Mouse (Mus musculus) kidney, embryonic 15.5 days (tissue): ENCODE measurements around the gene Olfr420. TPM values are rescaled to one million over a fixed set of nuclear protein-coding genes. Genes with fewer than 3 reads are reported as not detected.

Source experiments
- ATAC-seq: fragments of 200-750 bp; cut with Nextera tagmentation; replicated peaks from 2 replicates; pipeline ENCODE4 v1.8.0; 2017; ENCODE audit warnings: moderate TSS enrichment; ENCODE audit not compliant: low FRiP score
- H3K27ac ChIP-seq: fragments of 300-500 bp; sonication (generic); 2 replicates; pipeline ENCODE4 v1.5.1; 2015; ENCODE audit warnings: mild to moderate bottlenecking, inconsistent platforms
- H3K27me3 ChIP-seq: fragments of 300-500 bp; sonication (generic); 2 replicates; pipeline ENCODE4 v1.6.1; 2015; ENCODE audit warnings: inconsistent platforms
- H3K36me3 ChIP-seq: fragments of 300-500 bp; sonication (generic); 2 replicates; pipeline ENCODE4 v1.6.1; 2015; ENCODE audit warnings: inconsistent platforms
- H3K4me1 ChIP-seq: fragments of 300-500 bp; sonication (generic); 2 replicates; pipeline ENCODE4 v1.6.1; 2015; ENCODE audit warnings: inconsistent platforms
- H3K4me2 ChIP-seq: fragments of 300-500 bp; sonication (generic); 2 replicates; pipeline ENCODE4 v1.6.1; 2015; ENCODE audit warnings: moderate library complexity, mild to moderate bottlenecking, inconsistent platforms
- H3K4me3 ChIP-seq: fragments of 300-500 bp; sonication (generic); replicated peaks from 2 replicates; pipeline ENCODE4 v1.5.1; 2015; ENCODE audit warnings: mild to moderate bottlenecking, inconsistent platforms
- H3K9ac ChIP-seq: fragments of 300-500 bp; sonication (generic); 2 replicates; pipeline ENCODE4 v1.6.1; 2015; ENCODE audit warnings: mild to moderate bottlenecking, inconsistent platforms
- H3K9me3 ChIP-seq: fragments of 300-500 bp; sonication (generic); replicated peaks from 2 replicates; pipeline ENCODE4 v1.6.1; 2016; ENCODE audit warnings: inconsistent platforms
- WGBS: fragments of 180-500 bp; shearing (Covaris S2); methylation state at CpG from one replicate; pipeline ENCODE4 v1.1.7; 2015; ENCODE audit warnings: mixed read lengths; 5-methylcytosine and 5-hydroxymethylcytosine counted together
- polyA plus RNA-seq: library from polyadenylated mRNA; unstranded; fragments of >200 nt; fragmentation: Nextera tagmentation; extraction: Ambion mirVana; gene quantifications from 2 replicates; pipeline ENCODE4 v1.2.1, GENCODE M21; 2015

Gene Olfr420
- polyA plus RNA-seq, 1 experiment from 2014 or later, result not detected

- Histone ChIP-seq H3K4me2 (no peak within 1 kb of the TSS), H3K9ac (no peak within 1 kb of the TSS), H3K27ac (no peak within 1 kb of the TSS), H3K9me3 (no peaks in the 10 kb centered on the region), H3K36me3 (no peaks in the 10 kb centered on the region), H3K4me1 (no peaks in the 10 kb centered on the region), H3K4me3 (no peak within 1 kb of the TSS), H3K27me3 (no peaks in the 10 kb centered on the region)
- 0 out of 2 replicates have a peak, but pooled peaks have one; percentile 58 for ATAC-seq
- WGBS, result 63% methylated on average over 3 of the region's 3 CpGs
These were observed 17.2 kb downstream of the Olfr420 start, which contains the start of gene Spta1 for GRCm38 (mm10) chr1:174172605-174173004. TSS of gene Spta1 (plus strand) at chr1:174172776.

DNA sequence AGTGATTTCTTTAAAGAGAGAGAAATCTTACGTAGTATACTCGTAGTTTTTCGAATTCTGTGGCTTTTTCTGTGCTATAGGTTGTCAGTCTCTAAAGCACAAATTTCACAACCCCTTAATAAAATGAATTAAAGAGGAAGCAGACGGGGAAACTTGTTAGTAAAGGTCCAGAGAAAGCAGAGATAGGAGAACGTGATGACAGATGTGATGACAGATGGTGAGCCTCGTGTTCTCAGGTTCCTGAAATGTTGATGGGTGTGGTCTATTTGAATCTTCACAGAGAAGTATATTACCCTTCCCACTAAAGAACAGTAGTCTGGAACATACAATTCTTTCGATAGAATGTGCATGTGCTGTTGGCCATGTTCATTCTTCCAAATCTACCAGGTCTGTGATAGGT lies 49.3 kb downstream of the Olfr420 start:
- Histone ChIP-seq H3K27ac (no peak overlapping the region), H3K9ac (no peak overlapping the region), H3K4me1 (no peaks in the 10 kb centered on the region), H3K27me3 (no peaks in the 10 kb centered on the region), H3K4me2 (no peak overlapping the region), H3K9me3 (no peaks in the 10 kb centered on the region), H3K4me3 (no peak overlapping the region), H3K36me3 (no peaks in the 10 kb centered on the region)
- ATAC-seq, result no peak
- WGBS, result 72% methylated on average over 7 of the region's 7 CpGs

Other genes starting within 250 kb of the Olfr420 start
- gene Ifi211, start 242.6 kb upstream of the Olfr420 start, polyA plus RNA-seq, result 0.73 and 0.87 TPM in 2 replicates
- gene Mndal, start 213.1 kb upstream of the Olfr420 start, polyA plus RNA-seq, result 2.1 and 3.7 TPM in 2 replicates
- gene Ifi203, start 213.0 kb upstream of the Olfr420 start, polyA plus RNA-seq, result 2.0 TPM in 2 replicates
- 0.15 TPM in 1 of 2 replicates, not detected in the other for gene Ifi202b, start 172.9 kb upstream of the Olfr420 start, polyA plus RNA-seq
- not detected in 2 replicates for gene Ifi205, start 123.8 kb upstream of the Olfr420 start, polyA plus RNA-seq
- not detected in 2 replicates for gene Olfr433, start 114.9 kb upstream of the Olfr420 start, polyA plus RNA-seq
- not detected in 2 replicates for gene Olfr432, start 106.4 kb upstream of the Olfr420 start, polyA plus RNA-seq
- gene Olfr430, start 89.0 kb upstream of the Olfr420 start, polyA plus RNA-seq, result not detected in 2 replicates
- gene Olfr429, start 71.3 kb upstream of the Olfr420 start, polyA plus RNA-seq, result not detected in 2 replicates
- not detected in 2 replicates for gene Olfr427, start 58.7 kb upstream of the Olfr420 start, polyA plus RNA-seq
- gene Olfr231, start 34.5 kb upstream of the Olfr420 start, polyA plus RNA-seq, result not detected in 2 replicates
- gene Olfr424, start 24.1 kb upstream of the Olfr420 start, polyA plus RNA-seq, result not detected in 2 replicates
- 0.57 and 0.77 TPM in 2 replicates for gene Spta1, start 17.1 kb downstream of the Olfr420 start, polyA plus RNA-seq
- gene Olfr419, start 96.4 kb downstream of the Olfr420 start, polyA plus RNA-seq, result not detected in 2 replicates
- gene Mptx1, start 174.9 kb downstream of the Olfr420 start, polyA plus RNA-seq, result 0.22 TPM in 1 of 2 replicates, not detected in the other
- gene Olfr417, start 209.5 kb downstream of the Olfr420 start, polyA plus RNA-seq, result not detected in 2 replicates
- gene Olfr248, start 235.4 kb downstream of the Olfr420 start, polyA plus RNA-seq, result not detected in 2 replicates